Mouse (Mus musculus) mesoderm, embryonic 11.5 days (tissue): ENCODE measurements around the gene Hmga1.
A peak's percentile ranks its signal among the peaks of the same experiment; 100 is the strongest.

ENCODE experiments used
- DNase-seq: peaks from one replicate; pipeline ENCODE4 v3.0.0-alpha.2; 2012; ENCODE audit warnings: low read depth, low spot score

Hmga1 gene

GRCm38 (mm10) chr17:27559596-27559995 lies 3.3 kb downstream of the Hmga1 start:
- DNase-seq: no peak

GRCm38 (mm10) chr17:27560926-27561480 lies 4.7 kb downstream of the Hmga1 start:
- DNase-seq: no peak

GRCm38 (mm10) chr17:27561809-27562526 lies 5.7 kb downstream of the Hmga1 start:
- DNase-seq: no peak

GRCm38 (mm10) chr17:27563771-27564244 lies 7.5 kb downstream of the Hmga1 start:
- no peak for DNase-seq

- DNase-seq: no peak
Measured at GRCm38 (mm10) chr17:27564391-27565162, 8.3 kb downstream of the Hmga1 start.

- DNase-seq: peak; percentile 95
Measured at GRCm38 (mm10) chr17:27565163-27565941, 9.1 kb downstream of the Hmga1 start, which contains the start of gene AI413582. AI413582 (minus strand) TSS chr17:27565756.

GRCm38 (mm10) chr17:27565942-27566267 lies 9.6 kb downstream of the Hmga1 start:
- DNase-seq: no peak

GRCm38 (mm10) chr17:27568228-27568627 lies 11.9 kb downstream of the Hmga1 start:
- no peak for DNase-seq

- no peak for DNase-seq
Measured at GRCm38 (mm10) chr17:27571315-27571714, 15.0 kb downstream of the Hmga1 start.

- DNase-seq: no peak
Measured at GRCm38 (mm10) chr17:27573772-27574320, 17.5 kb downstream of the Hmga1 start.

- DNase-seq: no peak
Measured at GRCm38 (mm10) chr17:27574470-27575115, 18.3 kb downstream of the Hmga1 start.

GRCm38 (mm10) chr17:27575116-27575776 lies 18.9 kb downstream of the Hmga1 start:
- no peak for DNase-seq

GRCm38 (mm10) chr17:27576056-27576455 lies 19.8 kb downstream of the Hmga1 start:
- DNase-seq: no peak

GRCm38 (mm10) chr17:27577468-27577867 lies 21.2 kb downstream of the Hmga1 start:
- peak; percentile 39 for DNase-seq

- no peak for DNase-seq
Measured at GRCm38 (mm10) chr17:27578487-27578886, 22.2 kb downstream of the Hmga1 start.

GRCm38 (mm10) chr17:27579816-27580215 lies 23.5 kb downstream of the Hmga1 start:
- no peak for DNase-seq

GRCm38 (mm10) chr17:27580392-27581068 lies 24.2 kb downstream of the Hmga1 start:
- DNase-seq: no peak

- no peak for DNase-seq
Measured at GRCm38 (mm10) chr17:27583185-27583894, 27.0 kb downstream of the Hmga1 start.

GRCm38 (mm10) chr17:27586661-27587060 lies 30.4 kb downstream of the Hmga1 start:
- no peak for DNase-seq
